In the genomic region with DNA sequence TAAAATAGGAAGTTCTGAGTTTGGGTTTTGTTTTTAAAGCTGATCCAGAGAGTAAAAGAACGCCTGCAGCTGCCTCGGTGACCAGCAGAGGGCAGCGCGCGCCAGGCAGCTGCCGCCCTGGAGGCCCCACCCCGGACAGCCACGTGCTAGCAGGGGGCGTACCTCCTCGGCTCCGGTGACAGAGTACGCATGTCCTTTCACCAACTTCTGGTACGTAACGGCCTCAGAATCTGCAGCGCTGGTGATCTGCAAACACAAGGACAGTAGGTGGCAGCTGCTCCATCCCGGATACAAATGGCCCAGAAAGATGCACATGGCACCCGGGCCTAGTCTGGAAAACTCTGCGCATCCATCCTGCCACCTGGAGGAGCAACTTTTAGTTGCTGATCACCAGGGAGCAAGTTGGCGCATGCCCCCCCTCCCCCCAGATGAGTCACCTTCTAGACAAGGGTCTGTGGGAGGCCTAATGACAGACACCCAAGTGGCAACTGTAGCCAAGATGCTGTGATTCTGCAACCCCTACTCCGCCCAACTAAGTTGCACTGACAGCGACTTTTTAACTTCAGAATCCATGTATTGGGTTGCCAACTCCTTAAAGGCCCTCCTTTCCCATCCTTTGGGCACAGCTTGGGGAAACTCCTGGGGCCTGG, we compare ENCODE assay signal across 8 mouse cellular contexts. TPM values are rescaled to one million over a fixed set of nuclear protein-coding genes. Genes with fewer than 3 reads are reported as not detected.
DNase-seq lines count a peak whose midpoint lies in the region.

No protein-coding gene starts in this region.

- H3K27me3 ChIP-seq in megakaryocyte, embryonic 14.5 days (replicated peaks), result no peaks in the 10 kb centered on the region

- H3K4me1 ChIP-seq in megakaryocyte, embryonic 14.5 days, result peaks cover 57% of the 10 kb centered on the region

- H3K36me3 ChIP-seq in megakaryocyte, embryonic 14.5 days (replicated peaks; ENCODE audit: low read length), result peaks cover 93% of the 10 kb centered on the region

- H3K4me3 ChIP-seq in megakaryocyte, embryonic 14.5 days (replicated peaks), result peak overlapping the region; percentile 76

- no peaks in the 10 kb centered on the region for H3K9me3 ChIP-seq in megakaryocyte, embryonic 14.5 days

- peak; percentile 95 to 97 for DNase-seq in adrenal gland, adult (ENCODE audit: inconsistent age in 2 of 2, low spot score in 1 of 2)
- DNase-seq in embryo, embryonic 10 days (ENCODE audit: low spot score), result peak; percentile 94
- peak; percentile 93 for DNase-seq in gastrocnemius, postnatal 10 days
- DNase-seq in hindlimb bud, embryonic 11.5 days (ENCODE audit: extremely low spot score, low read depth, low spot score), result peak; percentile 47
- peak; percentile 82 to 94 for DNase-seq in left cerebral cortex, adult 8-10 months (ENCODE audit: low spot score in 2 of 2)
- DNase-seq in right cerebral cortex, adult 2 months (ENCODE audit: low spot score in 2 of 2), result peak; percentile 93 to 94
- DNase-seq in urinary bladder, postnatal 10 days (ENCODE audit: low spot score), result peak; percentile 69

RNA-seq across cellular contexts. Expression of gene Capn2, which starts 27.5 kb away (rescaled TPM):
- 10 to 100 TPM; 79.2 to 87.6 TPM for total RNA-seq in gastrocnemius, postnatal 10 days (2021)
- 10 to 100 TPM; 66.6 to 73.1 (median 71.6) TPM for total RNA-seq in left cerebral cortex, adult 8-10 months (2022)
- polyA plus RNA-seq in megakaryocyte, embryonic 14.5 days (2012; ENCODE audit: insufficient read depth, low replicate concordance), result 46.0 and 47.8 TPM in 2 replicates

Comparison
In these comparisons a context has a peak if more than half of its experiments do, and no peak if none do; other contexts are left out.
1. Peak in every context shown above with its lines: DNase-seq and H3K4me3 ChIP-seq.